Mouse (Mus musculus): ENCODE data around the gene Tex44.

DNA sequence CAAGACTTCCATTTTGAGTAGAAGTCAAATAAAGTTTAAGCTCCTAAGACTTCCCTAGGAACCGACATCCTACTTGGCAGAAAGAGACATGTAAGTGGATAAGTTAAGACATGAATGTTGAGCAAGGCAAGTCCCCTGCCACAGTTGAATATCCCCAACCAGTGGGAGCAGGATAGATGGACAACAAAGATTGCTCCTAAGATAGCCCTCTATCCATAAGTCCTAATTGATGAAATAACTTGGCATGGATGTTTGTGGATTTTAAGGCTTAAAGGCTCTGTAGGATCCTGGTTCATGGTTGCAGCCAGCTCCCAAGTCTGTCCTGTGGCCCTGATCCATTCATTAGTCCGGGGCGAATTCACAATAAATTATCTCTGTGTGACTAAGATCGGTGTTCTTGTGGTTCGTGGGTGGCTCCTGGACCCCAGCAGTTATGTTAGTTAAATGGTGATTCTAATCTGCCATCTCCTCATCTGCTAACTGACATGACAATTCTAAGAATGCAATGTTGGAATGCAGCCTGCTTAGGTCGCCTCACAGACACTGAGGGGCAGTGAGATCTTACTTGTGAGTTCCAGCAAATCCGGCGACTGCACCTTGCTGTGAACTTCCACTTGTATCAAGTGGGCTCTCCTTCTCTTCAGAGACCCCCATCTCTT lies 25.9 kb upstream of the Tex44 start:
- no peak for TF ChIP-seq CTCF (IDR thresholded peaks at IDR 0.05; ENCODE audit: control insufficient read depth, insufficient read depth, insufficient replicate concordance, low read depth, low read length)
- TF ChIP-seq POLR2A (IDR thresholded peaks at IDR 0.05; ENCODE audit: control insufficient read depth, low read depth, low read length): no peak

Data from testis, adult 2 months (tissue).